Mouse (Mus musculus): ENCODE measurements at regions not wholly inside any gene's neighbourhood (a gene's known extent, or its start where the extent isn't known, plus 50 kb on each side); places are given as distances from the start of the nearest gene placed in this dataset.

DNA sequence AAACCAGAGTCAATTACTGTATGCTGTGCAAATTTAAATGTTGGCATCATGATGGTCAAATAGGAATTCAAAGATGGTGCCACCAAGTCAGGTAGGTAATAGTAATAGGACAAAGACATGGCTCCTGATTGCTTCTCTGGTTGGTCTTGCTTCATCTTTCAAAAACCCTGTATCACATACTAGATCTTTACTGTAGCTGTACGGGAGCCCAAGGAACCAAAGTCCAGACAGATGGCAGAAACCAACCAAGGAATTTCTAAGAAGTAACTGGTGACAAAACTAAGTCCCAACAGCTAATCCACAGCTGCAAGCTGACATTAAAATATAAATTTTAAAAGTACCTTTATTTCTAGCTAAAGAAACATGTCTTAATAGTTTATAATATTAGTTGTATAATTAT is 131.7 kb upstream of the Cxxc4 start:
- no peak for DNase-seq (ENCODE audit: low read depth, low spot score)

DNA sequence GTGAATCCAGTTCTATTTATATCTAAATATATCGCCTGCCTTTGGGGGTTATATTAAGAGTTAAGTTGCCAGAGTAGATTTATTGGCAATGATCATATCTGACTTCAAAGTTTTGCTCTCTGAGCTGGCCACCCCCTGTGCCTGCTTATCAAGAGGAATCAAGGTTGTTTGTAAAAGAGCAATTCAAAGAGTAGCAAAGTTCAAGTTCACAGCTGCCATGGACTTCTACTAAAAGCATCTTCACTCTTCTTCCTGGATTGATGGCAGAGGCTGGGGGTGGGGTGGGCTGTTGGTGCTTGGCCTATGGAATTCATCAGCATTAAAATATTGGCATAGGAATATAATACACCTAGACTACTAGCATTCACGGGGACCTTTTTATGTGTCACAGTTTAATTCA is 131.2 kb upstream of the Cxxc4 start:
- no peak for DNase-seq (ENCODE audit: low read depth, low spot score)

DNA sequence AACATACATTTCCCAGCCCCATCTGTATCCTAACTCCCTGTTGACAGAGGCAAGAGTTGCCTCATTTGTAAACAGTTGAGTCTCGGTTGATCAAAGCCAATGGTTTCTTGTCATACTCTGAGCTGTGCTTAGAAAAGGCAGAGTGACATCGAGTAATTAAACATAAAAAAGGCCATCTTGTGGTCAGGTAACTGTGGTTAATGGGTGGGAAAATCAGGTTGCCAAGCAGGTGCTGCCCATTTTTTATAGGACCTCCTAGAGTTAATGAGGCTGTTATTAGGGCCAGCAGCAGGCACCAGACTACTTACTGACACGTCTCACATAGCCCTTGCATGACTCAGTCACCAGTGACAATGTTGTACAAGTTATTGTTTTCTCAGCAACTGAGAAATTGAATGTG is 130.7 kb upstream of the Cxxc4 start:
- DNase-seq (ENCODE audit: low read depth, low spot score), result no peak

GRCm38 (mm10) chr3:134114501-134114900 is 121.8 kb upstream of the Cxxc4 start:
- DNase-seq (ENCODE audit: low read depth, low spot score), result no peak

DNA sequence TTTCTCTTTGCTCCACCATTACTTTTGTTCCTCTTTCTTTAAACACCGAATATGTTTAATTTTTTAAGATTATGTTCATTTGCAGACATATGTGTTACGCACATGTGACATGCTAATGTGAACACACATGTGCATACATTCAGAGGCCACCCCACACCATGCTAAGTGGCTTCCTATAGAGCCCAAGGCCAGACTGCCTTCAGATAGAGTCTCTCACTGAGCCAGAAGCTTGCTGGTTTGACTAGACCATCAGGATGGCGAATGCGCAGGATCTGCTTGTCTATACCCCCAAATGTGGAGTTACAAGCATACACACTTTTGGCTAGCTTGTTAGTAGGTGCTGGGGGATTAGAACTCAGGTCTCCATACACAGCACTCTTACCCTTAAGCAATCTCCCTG is 121.3 kb upstream of the Cxxc4 start:
- DNase-seq (ENCODE audit: low read depth, low spot score), result no peak

GRCm38 (mm10) chr3:134118898-134119297 is 117.4 kb upstream of the Cxxc4 start:
- no peak for DNase-seq (ENCODE audit: low read depth, low spot score)

DNA sequence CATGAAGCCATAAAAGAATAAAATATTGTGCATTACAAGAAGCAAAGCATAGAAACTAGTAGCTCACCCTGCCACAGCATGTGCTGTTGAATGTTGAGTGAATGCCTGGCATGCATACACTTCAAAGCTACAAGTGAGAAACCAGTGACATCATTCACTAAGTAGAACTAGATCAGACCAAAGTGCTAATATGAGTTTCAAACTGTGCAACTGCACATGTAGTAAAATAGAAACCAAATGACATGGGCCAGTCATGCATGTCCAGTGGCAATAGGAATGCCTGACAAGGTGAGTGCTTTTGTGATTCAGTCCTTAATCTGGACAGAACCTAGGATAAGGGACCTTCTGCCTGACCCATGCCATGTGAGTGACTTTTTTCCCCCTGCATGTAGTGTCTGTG is 111.3 kb upstream of the Cxxc4 start:
- no peak for DNase-seq (ENCODE audit: low read depth, low spot score)

DNA sequence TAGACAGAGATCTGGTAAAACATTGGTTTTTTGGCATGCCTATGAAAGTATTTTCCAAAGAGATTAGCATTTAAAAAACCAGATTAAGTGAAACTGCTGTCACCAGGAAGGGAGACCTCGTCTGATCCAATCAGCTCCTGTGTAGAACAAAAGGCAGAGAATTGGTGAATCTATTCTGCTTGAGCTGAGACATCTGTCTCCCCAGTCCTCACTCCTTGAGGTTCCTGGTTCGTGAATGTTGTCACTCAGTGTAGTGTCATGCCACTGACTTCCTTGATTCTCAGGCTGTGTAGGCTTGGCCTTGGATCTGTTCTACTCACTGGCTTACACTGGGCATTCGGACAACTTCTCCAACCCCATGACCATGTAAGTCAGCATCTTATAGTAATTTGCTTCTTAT is 105.9 kb upstream of the Cxxc4 start:
- DNase-seq (ENCODE audit: low read depth, low spot score), result no peak

GRCm38 (mm10) chr3:134145251-134145650 is 91.0 kb upstream of the Cxxc4 start:
- no peak for DNase-seq (ENCODE audit: low read depth, low spot score)

DNA sequence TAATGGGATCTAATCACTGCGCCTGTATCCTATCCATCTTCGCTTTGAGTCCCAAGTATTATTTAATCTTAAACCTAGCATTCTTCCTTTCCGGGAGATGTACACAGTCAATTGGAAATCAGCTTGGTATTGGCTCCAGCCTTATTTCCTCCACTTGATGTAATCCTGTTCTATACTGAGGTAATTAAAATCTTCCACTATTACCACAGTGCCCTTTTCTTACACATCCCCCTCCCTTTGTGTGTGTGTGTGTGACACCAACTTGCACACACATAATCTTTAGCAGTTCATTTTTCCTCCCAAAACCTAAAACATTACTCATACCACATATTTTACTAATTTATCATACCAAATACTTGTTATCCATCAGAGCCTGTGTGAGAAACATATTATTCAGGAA is 90.3 kb upstream of the Cxxc4 start:
- DNase-seq (ENCODE audit: low read depth, low spot score), result no peak

- DNase-seq (ENCODE audit: low read depth, low spot score), result no peak
Measured at GRCm38 (mm10) chr3:134146373-134147224, 89.7 kb upstream of the Cxxc4 start.

- DNase-seq (ENCODE audit: low read depth, low spot score), result no peak
Measured at GRCm38 (mm10) chr3:134162288-134162687, 74.0 kb upstream of the Cxxc4 start.

- no peak for DNase-seq (ENCODE audit: low read depth, low spot score)
Measured at GRCm38 (mm10) chr3:134169922-134170321, 66.4 kb upstream of the Cxxc4 start.

GRCm38 (mm10) chr3:134172357-134172756 is 63.9 kb upstream of the Cxxc4 start:
- no peak for DNase-seq (ENCODE audit: low read depth, low spot score)

DNA sequence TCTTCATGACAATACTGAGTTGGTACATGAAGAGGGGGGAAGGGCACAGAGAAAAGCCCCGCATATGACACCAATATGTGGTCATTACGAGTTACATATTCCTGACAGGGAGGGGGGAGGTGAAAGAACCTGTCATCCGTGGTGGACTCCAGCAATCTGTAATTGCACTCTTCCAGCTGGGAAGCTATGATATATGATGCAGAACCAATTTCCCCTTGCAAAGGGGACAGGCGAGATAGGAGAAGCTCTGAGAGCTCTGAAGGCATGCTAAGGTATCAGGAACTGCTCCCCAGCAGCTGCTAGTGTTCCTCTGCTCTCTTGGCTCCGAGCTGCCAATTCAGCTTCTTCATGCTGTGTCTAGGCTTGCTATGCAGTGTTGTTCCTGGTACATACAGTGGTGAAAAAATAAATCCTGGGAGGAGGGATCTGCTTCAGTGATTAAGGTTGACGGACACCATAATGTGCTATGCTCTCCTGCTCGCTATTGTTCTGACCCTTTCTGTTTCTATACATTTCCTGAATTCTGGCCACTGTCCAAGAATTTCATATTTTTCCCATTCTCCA is 57.7 kb upstream of the Cxxc4 start:
- no peak for DNase-seq (ENCODE audit: low read depth, low spot score)

DNA sequence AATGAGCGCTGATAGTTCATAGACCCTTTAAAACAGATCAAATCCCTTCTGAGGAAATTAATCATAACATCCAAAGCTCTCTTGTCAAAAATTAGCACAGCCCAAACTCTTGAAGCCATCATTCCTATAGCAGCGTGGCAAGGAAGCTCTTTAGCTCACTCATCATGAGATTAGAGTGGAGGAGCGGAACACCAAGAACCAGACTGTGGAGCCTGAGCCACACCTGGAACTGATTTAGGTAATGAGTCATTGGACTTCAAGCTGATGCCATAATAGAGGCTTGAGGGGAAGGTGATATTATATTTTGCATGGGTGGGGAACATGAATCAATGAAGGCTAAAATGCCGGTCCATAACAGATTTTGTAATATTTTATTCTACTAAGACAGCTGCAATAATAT is 52.2 kb upstream of the Cxxc4 start:
- no peak for DNase-seq (ENCODE audit: low read depth, low spot score)

All from skeletal muscle tissue, adult 2 months (tissue).